Comparison of ENCODE assay signal across 8 mouse cellular contexts in the genomic region with DNA sequence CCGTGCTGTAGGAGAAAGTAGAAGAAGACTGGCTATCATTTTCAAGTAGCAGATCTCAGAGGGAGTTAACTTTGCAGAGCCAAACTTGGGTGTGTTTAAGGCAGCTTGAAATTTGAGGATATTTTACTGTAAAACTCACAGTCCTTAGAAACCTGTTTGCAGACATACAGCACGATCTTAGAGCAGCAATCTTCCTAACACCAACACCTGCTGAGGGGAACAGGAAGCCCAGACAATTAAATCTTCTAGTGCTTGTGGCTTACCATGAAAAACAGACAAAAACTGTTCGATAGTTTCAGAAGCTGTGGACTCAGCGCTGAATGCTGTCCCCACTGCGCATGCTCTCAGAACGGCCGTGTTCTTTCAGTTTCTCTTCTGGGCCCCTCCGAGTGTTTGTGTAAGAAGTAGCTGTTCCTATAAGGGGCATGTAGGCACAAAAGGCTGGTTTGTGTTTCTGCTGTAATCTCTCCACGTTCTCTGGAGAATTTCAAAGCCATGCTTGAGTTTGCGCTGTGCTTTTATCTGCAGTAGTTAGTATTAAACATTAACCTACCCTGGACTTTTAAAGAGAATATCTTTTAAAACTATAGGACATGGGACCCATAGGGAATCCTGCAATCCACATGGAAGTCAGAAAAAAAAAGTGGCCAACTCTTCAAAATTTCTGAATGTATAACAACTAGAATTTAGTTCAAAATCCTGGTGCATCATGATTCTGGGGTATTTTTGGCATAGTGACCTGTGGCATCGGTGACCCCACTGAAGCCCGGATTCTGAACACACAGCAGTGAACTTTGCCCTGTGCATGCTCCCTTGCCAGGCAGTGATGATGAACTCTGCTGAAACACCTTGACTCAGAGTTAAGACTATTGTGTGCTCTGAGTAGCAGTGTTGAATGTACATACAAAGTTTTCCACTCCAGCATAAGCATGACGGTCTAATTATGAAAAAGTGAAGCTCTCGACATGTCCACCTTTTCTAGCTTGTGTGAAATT.
DNase-seq lines count a peak whose midpoint lies in the region; ATAC-seq lines count a peak whose summit lies in the region.

No protein-coding gene starts in this region.

- H3K4me1 ChIP-seq in kidney, embryonic 15.5 days, result no peaks in the 10 kb centered on the region
- H3K4me1 ChIP-seq in hindbrain, embryonic 14.5 days (replicated peaks; ENCODE audit: control insufficient read depth, insufficient read depth, low read length), result no peaks in the 10 kb centered on the region

- peak overlapping the region; percentile 21; the same call in 1 of the 2 replicates for H3K4me2 ChIP-seq in kidney, embryonic 15.5 days
- no peak overlapping the region for H3K4me2 ChIP-seq in hindbrain, embryonic 14.5 days (replicated peaks)

- no peaks in the 10 kb centered on the region for H3K9me3 ChIP-seq in kidney, embryonic 15.5 days (replicated peaks)
- no peaks in the 10 kb centered on the region for H3K9me3 ChIP-seq in hindbrain, embryonic 14.5 days (ENCODE audit: control insufficient read depth, low read length)

- 72% methylated on average over 14 of the region's 14 CpGs for WGBS in kidney, embryonic 15.5 days
- 82% methylated on average over 14 of the region's 14 CpGs for WGBS in hindbrain, embryonic 14.5 days

- ATAC-seq in erythroblast, adult 5-6 weeks (replicated peaks; ENCODE audit: low FRiP score, poor library complexity, severe bottlenecking), result peak; percentile 79
- no peak; the same call in 1 of the 2 replicates for ATAC-seq in kidney, embryonic 15.5 days (replicated peaks; ENCODE audit: low FRiP score)
- ATAC-seq in hindbrain, embryonic 14.5 days (ENCODE audit: low FRiP score), result no peak

- no peak overlapping the region; the same call in 1 of the 2 replicates for H3K27ac ChIP-seq in kidney, embryonic 15.5 days
- H3K27ac ChIP-seq in hindbrain, embryonic 14.5 days, result no peak overlapping the region

- H3K9ac ChIP-seq in kidney, embryonic 15.5 days, result no peak overlapping the region
- H3K9ac ChIP-seq in hindbrain, embryonic 14.5 days, result no peak overlapping the region

- H3K36me3 ChIP-seq in kidney, embryonic 15.5 days, result no peaks in the 10 kb centered on the region
- no peaks in the 10 kb centered on the region for H3K36me3 ChIP-seq in hindbrain, embryonic 14.5 days (replicated peaks; ENCODE audit: control insufficient read depth, insufficient read depth)

- DNase-seq in embryo, embryonic 11 days, result peak; percentile 10
- DNase-seq in embryo, embryonic 9.5 days (ENCODE audit: extremely low spot score), result no peak
- DNase-seq in lung, postnatal 36 days, result peak; percentile 72
- DNase-seq in thymus, postnatal 10 days (ENCODE audit: low spot score in 2 of 2), result peak; percentile 71 to 76
- no peak for DNase-seq in embryo, embryonic 10 days (ENCODE audit: low spot score)
- no peak for DNase-seq in hindbrain, embryonic 14.5 days (ENCODE audit: low spot score)

- H3K4me3 ChIP-seq in kidney, embryonic 15.5 days (replicated peaks), result no peak overlapping the region
- H3K4me3 ChIP-seq in hindbrain, embryonic 14.5 days (replicated peaks; ENCODE audit: low read length), result no peak overlapping the region

- H3K27me3 ChIP-seq in kidney, embryonic 15.5 days, result no peaks in the 10 kb centered on the region
- no peaks in the 10 kb centered on the region for H3K27me3 ChIP-seq in hindbrain, embryonic 14.5 days (ENCODE audit: control insufficient read depth, insufficient read depth, low read length)

Comparison
In these comparisons a context has a peak if more than half of its experiments do, and no peak if none do; other contexts are left out.
1. DNase-seq: peak in embryo, embryonic 11 days (single experiment), lung, postnatal 36 days (single experiment) and thymus, postnatal 10 days (2 of 2); none in embryo, embryonic 9.5 days (single experiment), embryo, embryonic 10 days (single experiment) and hindbrain, embryonic 14.5 days (single experiment).